Mouse (Mus musculus) lung, postnatal 0 days (tissue): ENCODE measurements around the gene Pvr. TPM values are rescaled to one million over a fixed set of nuclear protein-coding genes. Genes with fewer than 3 reads are reported as not detected.
"Not testable (repeated sequence)": the region's sequence is repeated elsewhere in the genome, so short reads cannot be mapped to it uniquely, and the experiment has no call there.

ENCODE experiments used
- ATAC-seq: fragments of 200-750 bp; cut with Nextera tagmentation; 2 replicates; pipeline ENCODE4 v1.8.0; 2017; ENCODE audit warnings: moderate library complexity
- DNase-seq: peaks from one replicate; pipeline ENCODE4 v3.0.0-alpha.2; 2016; ENCODE audit warnings: low spot score
- H3K27ac ChIP-seq: fragments of 300-500 bp; sonication (generic); 2 replicates; pipeline ENCODE4 v1.5.1; 2014; ENCODE audit warnings: antibody characterized with exemption, mild to moderate bottlenecking, low read length, mixed read lengths
- H3K27me3 ChIP-seq: fragments of 300-500 bp; sonication (generic); replicated peaks from 2 replicates; pipeline ENCODE4 v1.6.1; 2014; ENCODE audit warnings: low read length, mixed read lengths; ENCODE audit not compliant: insufficient read depth
- H3K36me3 ChIP-seq: fragments of 300-500 bp; sonication (generic); 2 replicates; pipeline ENCODE4 v1.6.1; 2014; ENCODE audit warnings: low read length, mixed read lengths; ENCODE audit not compliant: insufficient read depth
- H3K4me1 ChIP-seq: fragments of 300-500 bp; sonication (generic); 2 replicates; pipeline ENCODE4 v1.6.1; 2014; ENCODE audit warnings: antibody characterized with exemption, low read depth, low read length, mixed read lengths; ENCODE audit not compliant: insufficient read depth
- H3K4me2 ChIP-seq: fragments of 300-500 bp; sonication (generic); replicated peaks from 2 replicates; pipeline ENCODE4 v1.6.1; 2014; ENCODE audit warnings: low read depth, mild to moderate bottlenecking, low read length, moderate library complexity, mixed read lengths
- H3K4me3 ChIP-seq: fragments of 300-500 bp; sonication (generic); 2 replicates; pipeline ENCODE4 v1.5.1; 2014; ENCODE audit warnings: low read depth, low read length
- H3K9ac ChIP-seq: fragments of 300-500 bp; sonication (generic); replicated peaks from 2 replicates; pipeline ENCODE4 v1.6.1; 2014; ENCODE audit warnings: low read depth, mild to moderate bottlenecking
- H3K9me3 ChIP-seq: fragments of 300-500 bp; sonication (generic); 2 replicates; pipeline ENCODE4 v1.6.1; 2016; ENCODE audit warnings: low read length, mixed read lengths
- CTCF ChIP-seq: IDR thresholded peaks from 2 replicates; pipeline ENCODE4 v1.5.1; 2016; ENCODE audit warnings: antibody characterized with exemption, mild to moderate bottlenecking
- EP300 ChIP-seq: IDR thresholded peaks from 2 replicates; pipeline ENCODE4 v1.6.1; 2016; ENCODE audit warnings: antibody characterized with exemption, mild to moderate bottlenecking, control low read depth
- WGBS: fragments of 180-500 bp; shearing (Covaris S2); extraction: QIAGEN DNeasy Blood & Tissue Kit; methylation state at CpG from one replicate; pipeline ENCODE4 v1.1.7; 2014; 5-methylcytosine and 5-hydroxymethylcytosine counted together
- polyA plus RNA-seq: library from polyadenylated mRNA; unstranded; fragments of >200 nt; fragmentation: Nextera tagmentation; extraction: Ambion mirVana; gene quantifications from 2 replicates; pipeline ENCODE4 v1.2.1, GENCODE M21; 2015

Pvr gene
- polyA plus RNA-seq, 1 experiment from 2014 or later = 24.3 TPM

- Histone ChIP-seq H3K9ac (no peak overlapping the region), H3K4me1 (peaks cover 23% of the 10 kb centered on the region; the same call in 1 of the 2 replicates), H3K27ac (peak overlapping the region; percentile 63), H3K4me3 (no peak overlapping the region), H3K9me3 (no peaks in the 10 kb centered on the region), H3K4me2 (no peak overlapping the region), H3K36me3 (no peaks in the 10 kb centered on the region), H3K27me3 (no peaks in the 10 kb centered on the region)
- TF ChIP-seq CTCF (no peak), EP300 (peak; percentile 76)
- ATAC-seq (peak; percentile 28; the same call in 1 of the 2 replicates), DNase-seq (peak; percentile 94)
- 26% methylated on average over 6 of the region's 6 CpGs for WGBS
These were observed 15.0 kb upstream of the Pvr start for GRCm38 (mm10) chr7:19935961-19936360.

DNA sequence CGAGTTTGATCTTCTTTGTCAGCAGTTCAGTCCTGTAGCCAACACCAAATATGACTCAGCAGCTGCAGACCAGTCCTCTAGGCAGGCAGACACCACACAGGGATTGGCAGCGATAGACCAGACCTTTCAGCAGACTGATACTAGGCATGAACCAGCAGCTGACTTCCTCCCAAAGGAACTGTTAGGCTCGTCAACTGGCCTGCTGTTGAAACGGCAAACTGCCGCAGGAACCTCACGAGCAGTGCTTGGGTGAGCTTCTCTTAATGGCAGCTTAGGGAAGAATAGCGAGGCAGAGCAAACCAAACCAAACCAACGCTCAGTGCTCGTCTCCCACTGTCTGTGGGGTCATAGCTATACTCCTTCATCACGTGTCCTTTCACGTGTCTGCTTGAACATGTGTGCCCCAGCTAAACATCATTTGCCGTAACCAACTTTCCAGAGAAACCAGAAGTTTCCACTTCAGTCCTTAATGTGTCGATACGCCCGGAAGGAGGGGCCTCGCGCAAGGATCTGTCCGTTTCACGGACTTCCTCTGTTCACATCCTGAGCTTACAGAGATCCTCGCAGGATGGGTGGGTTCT lies 14.3 kb upstream of the Pvr start:
- H3K27ac ChIP-seq = peak overlapping the region; percentile 63
- no peak overlapping the region for H3K4me2 ChIP-seq
- peak; percentile 30 for DNase-seq
- H3K4me3 ChIP-seq = no peak overlapping the region
- ATAC-seq = no peak
- no peak overlapping the region for H3K9ac ChIP-seq
- no peaks in the 10 kb centered on the region for H3K36me3 ChIP-seq
- peaks cover 23% of the 10 kb centered on the region; the same call in 1 of the 2 replicates for H3K4me1 ChIP-seq
- WGBS = 44% methylated on average over 20 of the region's 20 CpGs
- no peaks in the 10 kb centered on the region for H3K9me3 ChIP-seq
- no peak for TF ChIP-seq EP300
- no peak for TF ChIP-seq CTCF
- H3K27me3 ChIP-seq = no peaks in the 10 kb centered on the region

GRCm38 (mm10) chr7:19932877-19933809 lies 12.2 kb upstream of the Pvr start:
- 10% methylated on average over 21 of the region's 21 CpGs for WGBS
- peak; percentile 73 for ATAC-seq
- H3K27me3 ChIP-seq = no peaks in the 10 kb centered on the region

DNA sequence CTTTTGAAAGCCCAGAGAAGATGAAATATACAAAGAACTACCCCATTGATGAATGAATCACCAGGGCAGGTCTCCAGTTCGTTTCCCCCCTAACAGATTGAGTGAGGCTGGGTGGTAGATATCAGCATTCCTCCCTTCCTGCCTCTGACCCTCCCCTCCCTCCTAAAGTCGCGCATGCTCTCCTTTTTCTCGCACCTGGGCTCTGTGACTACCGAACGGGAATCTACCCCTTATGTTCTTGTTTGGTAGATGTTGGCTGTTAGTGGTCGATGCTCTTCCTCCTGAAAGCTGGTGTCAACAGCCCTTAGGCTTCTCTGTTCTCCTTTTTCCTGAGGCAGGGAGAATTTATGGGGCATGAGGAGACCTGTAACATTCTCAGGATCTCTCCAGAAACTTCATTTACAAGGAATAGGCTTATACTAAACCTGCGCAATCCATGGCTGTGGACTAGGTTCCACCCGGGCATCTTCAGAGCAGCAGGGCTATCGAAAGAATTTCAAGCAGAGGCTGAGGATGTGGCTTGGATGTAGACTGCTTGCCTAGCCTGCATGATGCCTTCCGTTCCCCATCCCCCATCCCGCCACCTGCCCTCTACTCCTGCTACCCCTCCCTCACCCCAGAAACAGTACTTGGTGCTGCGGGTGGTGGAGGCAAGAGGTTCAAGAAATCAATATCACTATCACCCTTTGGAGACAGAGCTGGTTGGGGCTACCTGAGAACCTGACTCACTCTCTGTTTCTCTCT lies 11.3 kb upstream of the Pvr start:
- peaks cover 18% of the 10 kb centered on the region; the same call in 1 of the 2 replicates for H3K4me1 ChIP-seq
- no peak overlapping the region for H3K4me3 ChIP-seq
- ATAC-seq (no peak), DNase-seq (peak; percentile 18)
- no peaks in the 10 kb centered on the region for H3K9me3 ChIP-seq
- no peak overlapping the region for H3K9ac ChIP-seq
- H3K36me3 ChIP-seq = no peaks in the 10 kb centered on the region
- H3K4me2 ChIP-seq = 0 out of 2 replicates have a peak overlapping the region, but pooled peaks have one; percentile 14
- WGBS = 14% methylated on average over 13 of the region's 13 CpGs
- H3K27ac ChIP-seq = peak overlapping the region; percentile 23; the same call in 1 of the 2 replicates
- TF ChIP-seq EP300 = no peak
- no peak for TF ChIP-seq CTCF
- H3K27me3 ChIP-seq = no peaks in the 10 kb centered on the region

More at GRCm38 (mm10) chr7:19932877-19933809, 12.2 kb upstream of the Pvr start:
- TF ChIP-seq EP300 = peak; percentile 67
- no peak for TF ChIP-seq CTCF
- DNase-seq = peak; percentile 92
- Histone ChIP-seq H3K9ac (no peak overlapping the region), H3K36me3 (no peaks in the 10 kb centered on the region), H3K4me2 (peak overlapping the region; percentile 36; the same call in 1 of the 2 replicates), H3K4me3 (no peak overlapping the region), H3K27ac (peak overlapping the region; percentile 90), H3K9me3 (no peaks in the 10 kb centered on the region), H3K4me1 (peaks cover 23% of the 10 kb centered on the region; the same call in 1 of the 2 replicates)

GRCm38 (mm10) chr7:19930481-19930880 lies 9.5 kb upstream of the Pvr start:
- WGBS = 52% methylated on average over 6 of the region's 6 CpGs
- H3K36me3 ChIP-seq = not testable (repeated sequence)

GRCm38 (mm10) chr7:19928486-19928885 lies 7.5 kb upstream of the Pvr start:
- Histone ChIP-seq H3K9ac (no peak overlapping the region), H3K4me2 (no peak overlapping the region), H3K27me3 (no peaks in the 10 kb centered on the region), H3K9me3 (no peaks in the 10 kb centered on the region), H3K36me3 (no peaks in the 10 kb centered on the region), H3K4me3 (no peak overlapping the region), H3K27ac (no peak overlapping the region), H3K4me1 (0 out of 2 replicates have a peak, but pooled peaks cover 7% of the 10 kb centered on the region)
- DNase-seq = no peak
- TF ChIP-seq CTCF = no peak
- no peak for TF ChIP-seq EP300
- 68% methylated on average over 5 of the region's 5 CpGs for WGBS
- ATAC-seq = no peak

More at GRCm38 (mm10) chr7:19930481-19930880, 9.5 kb upstream of the Pvr start:
- not testable (repeated sequence) for H3K9ac ChIP-seq, H3K4me3 ChIP-seq, H3K9me3 ChIP-seq, H3K27me3 ChIP-seq, H3K4me2 ChIP-seq
- peak; percentile 52 for DNase-seq
- peak overlapping the region; percentile 43; the same call in 1 of the 2 replicates for H3K27ac ChIP-seq
- ATAC-seq = peak; percentile 16
- H3K4me1 ChIP-seq = peaks cover 11% of the 10 kb centered on the region; the same call in 1 of the 2 replicates
